Mouse (Mus musculus) right cerebral cortex, postnatal 14 days (tissue): ENCODE data around the gene Nek7.

Experiments
- DNase-seq: peaks from one replicate; pipeline ENCODE4 v3.0.0; 2022

The Nek7 gene

GRCm38 (mm10) chr1:138507446-138508043 lies 112.4 kb downstream of the Nek7 start:
- peak; percentile 13 for DNase-seq

GRCm38 (mm10) chr1:138507014-138507413 lies 112.9 kb downstream of the Nek7 start:
- no peak for DNase-seq

- DNase-seq, result no peak
Observed at GRCm38 (mm10) chr1:138504228-138504627, 115.7 kb downstream of the Nek7 start.

- no peak for DNase-seq
Observed at GRCm38 (mm10) chr1:138500691-138501090, 119.2 kb downstream of the Nek7 start.

DNA sequence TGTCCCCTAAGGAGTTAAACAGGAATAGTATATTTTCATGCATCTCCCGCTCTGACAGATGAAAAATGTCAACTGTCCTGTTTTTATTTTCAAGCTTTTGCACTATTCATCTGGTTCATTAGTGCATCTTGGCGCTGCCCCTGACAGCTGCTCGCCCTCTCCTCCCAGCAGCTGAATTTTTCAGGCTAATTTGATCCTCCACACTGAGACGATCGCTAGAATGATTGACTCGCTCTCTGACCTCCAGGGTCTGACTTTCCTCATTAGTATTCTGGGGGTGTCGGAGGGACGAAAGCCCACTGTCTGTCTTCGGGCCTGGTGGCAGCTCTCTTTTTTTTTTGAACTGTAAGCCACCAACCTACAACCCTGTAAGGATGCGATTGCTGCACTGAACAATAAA lies 119.8 kb downstream of the Nek7 start:
- no peak for DNase-seq

GRCm38 (mm10) chr1:138499461-138499860 lies 120.5 kb downstream of the Nek7 start:
- no peak for DNase-seq

DNA sequence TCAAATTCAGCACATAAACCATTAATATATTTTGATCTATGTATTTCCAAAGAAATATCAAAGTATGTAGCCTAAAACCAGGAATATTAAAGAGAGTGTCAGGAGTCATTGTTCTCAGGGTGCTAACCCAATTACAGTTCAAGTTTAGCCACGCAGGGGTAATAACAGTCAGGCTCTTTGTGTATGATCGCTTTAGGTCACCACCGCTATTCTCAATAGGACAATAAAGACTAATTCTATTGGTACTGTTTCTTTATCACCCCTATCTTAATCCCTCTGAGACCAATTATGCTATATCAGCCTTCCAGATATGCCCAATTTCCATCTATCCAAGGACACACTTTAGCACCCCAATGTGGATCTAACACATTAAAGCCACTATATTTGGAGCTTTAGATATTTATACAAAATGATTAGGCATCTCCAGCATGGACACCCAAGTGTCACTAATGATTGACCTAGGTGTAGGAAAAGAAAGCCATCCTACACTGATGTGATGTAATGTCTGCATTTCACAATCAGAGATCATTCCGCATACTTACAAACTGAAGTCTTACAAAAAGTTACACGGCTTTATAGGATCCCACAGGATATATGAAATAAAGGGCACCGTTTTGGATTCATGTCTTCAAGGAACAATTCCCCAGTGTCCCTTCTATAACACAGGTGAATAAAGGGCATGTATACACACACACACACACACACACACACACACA lies 128.4 kb downstream of the Nek7 start:
- DNase-seq, result no peak

GRCm38 (mm10) chr1:138487569-138487968 lies 132.4 kb downstream of the Nek7 start:
- DNase-seq, result no peak

GRCm38 (mm10) chr1:138480694-138481093 lies 139.2 kb downstream of the Nek7 start:
- DNase-seq, result no peak

DNA sequence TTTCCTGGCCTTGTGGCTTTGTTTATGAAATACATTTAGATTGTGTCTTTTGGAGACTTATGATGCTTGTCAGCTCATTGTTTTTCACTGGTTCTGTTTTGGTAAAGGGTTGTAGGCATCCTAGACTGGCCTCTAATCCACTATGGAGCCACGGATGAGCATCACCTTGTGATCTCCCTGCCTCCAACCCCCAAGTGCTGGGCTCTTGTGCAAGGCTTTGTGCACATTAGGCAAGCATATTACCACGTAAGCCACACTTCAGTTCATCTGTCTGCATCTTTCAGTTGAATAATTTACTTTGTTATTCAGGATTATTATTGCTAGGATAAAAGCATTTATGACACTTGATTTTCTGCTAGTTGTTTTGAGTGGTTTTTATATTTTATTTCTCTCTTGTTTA lies 154.6 kb downstream of the Nek7 start:
- DNase-seq, result no peak

DNA sequence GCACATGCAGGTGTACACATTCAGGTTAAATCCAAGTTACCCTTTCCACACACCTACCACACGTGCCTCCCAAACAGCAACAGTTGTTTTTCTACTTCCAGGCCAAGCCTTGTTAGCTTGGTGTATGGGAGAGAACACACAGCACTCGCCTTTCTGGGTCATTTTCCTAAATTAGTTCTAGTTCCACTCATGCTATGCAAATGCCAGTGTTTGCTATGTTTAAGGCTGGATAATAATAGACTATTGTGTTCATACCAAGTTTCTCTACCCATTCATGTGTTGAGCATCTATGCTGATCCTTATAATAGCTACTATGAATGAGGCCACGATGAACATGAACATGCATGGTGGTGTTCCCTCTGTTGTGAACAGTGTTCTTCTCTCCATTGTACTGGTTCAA lies 158.5 kb downstream of the Nek7 start:
- no peak for DNase-seq

DNA sequence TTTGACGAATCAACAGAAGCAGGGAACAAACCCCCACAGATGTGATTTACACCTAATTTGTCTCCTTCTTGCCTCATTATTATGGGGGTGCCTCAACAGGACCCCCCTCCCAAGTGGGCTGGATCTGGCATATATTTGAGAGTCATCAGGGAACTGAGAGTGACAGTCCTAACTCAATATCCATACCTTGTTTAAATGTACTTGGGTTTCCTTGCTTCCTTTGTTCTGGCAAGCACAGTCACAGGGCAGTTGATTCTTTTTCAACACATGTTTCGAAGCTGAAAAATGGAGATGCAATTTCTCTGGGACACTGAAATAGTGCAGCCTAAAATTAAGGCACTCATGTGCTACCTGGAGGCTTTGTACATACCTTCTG lies 170.5 kb downstream of the Nek7 start:
- DNase-seq, result no peak

GRCm38 (mm10) chr1:138448635-138449475 lies 171.1 kb downstream of the Nek7 start:
- no peak for DNase-seq

- no peak for DNase-seq
Observed at GRCm38 (mm10) chr1:138446846-138447245, 173.1 kb downstream of the Nek7 start.
